Mouse (Mus musculus) neutrophil, adult 59 days (primary cell): ENCODE data around the gene Gm29554. TPM values are rescaled to one million over a fixed set of nuclear protein-coding genes. Genes with fewer than 3 reads are reported as not detected.

Source experiments
- total RNA-seq, 2 experiments: library from RNA; stranded (reverse); gene quantifications; 1 replicate in 1 of 2; 2 replicates in 1 of 2; pipeline ENCODE4 v1.2.4; 2023

The Gm29554 gene
- total RNA-seq: not detected

DNA sequence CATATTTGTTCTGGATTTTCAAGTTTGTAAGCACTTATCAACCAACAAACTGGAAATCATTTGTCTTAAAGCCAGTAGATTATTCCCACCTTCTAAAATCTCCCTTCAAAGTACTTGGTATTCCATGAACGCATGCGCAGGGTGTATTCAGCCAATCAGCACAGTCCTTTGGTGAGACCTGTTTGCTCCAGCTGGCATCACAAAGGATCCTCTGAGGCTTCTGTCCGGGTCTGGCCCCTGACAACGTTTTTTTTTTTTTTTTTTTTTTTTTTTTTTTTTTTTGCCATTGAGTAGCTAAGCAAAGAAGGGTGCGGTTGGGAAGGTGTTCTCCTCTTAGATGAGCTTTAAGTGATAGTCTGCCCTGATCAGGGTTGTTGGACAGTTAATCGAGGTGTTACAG, at the start of gene Gm29554:
TSS of gene Gm29554 (plus strand) at position 301 of the 400 bp plus-strand sequence.

Other genes with a start within 250 kb of the Gm29554 start
- not detected for gene Gm20812, start 108.0 kb downstream of the Gm29554 start, total RNA-seq